Mouse (Mus musculus) testis, adult 2 months (tissue): ENCODE measurements at regions not wholly inside any gene's neighbourhood (a gene's known extent, or its start where the extent isn't known, plus 50 kb on each side); places are given as distances from the start of the nearest gene placed in this dataset.

ENCODE experiments used
- CTCF ChIP-seq: fragments of 200-500 bp; IDR thresholded peaks from 2 replicates; pipeline ENCODE4 v1.5.1; 2012; ENCODE audit warnings: low read depth, mild to moderate bottlenecking, inconsistent platforms, low read length, moderate library complexity; ENCODE audit not compliant: control insufficient read depth, insufficient read depth, insufficient replicate concordance
- POLR2A ChIP-seq: fragments of 200-500 bp; IDR thresholded peaks from 2 replicates; pipeline ENCODE4 v1.6.1; 2012; ENCODE audit warnings: low read depth, mild to moderate bottlenecking, inconsistent platforms, low read length, moderate library complexity; ENCODE audit not compliant: control insufficient read depth

DNA sequence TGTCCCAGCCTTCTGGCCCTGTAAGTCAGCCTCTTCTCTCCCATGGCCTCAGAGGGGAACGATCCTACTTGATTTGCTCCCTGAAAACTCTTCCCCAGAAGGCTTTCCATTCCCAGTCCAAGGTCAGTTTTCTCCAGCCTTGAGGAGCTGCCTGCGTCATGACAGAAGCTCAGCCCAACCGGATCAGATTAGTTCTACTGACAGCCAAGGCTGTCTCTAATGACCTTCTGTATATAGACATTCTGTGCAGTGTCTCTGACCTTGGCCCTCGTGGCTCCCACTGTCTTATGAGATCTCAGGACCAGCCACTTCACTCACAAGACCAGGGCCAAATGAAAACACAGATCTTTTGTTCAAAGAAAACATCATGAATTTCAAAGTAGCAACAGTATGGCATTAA lies 166.6 kb upstream of the Cited2 start:
- TF ChIP-seq POLR2A: no peak
- no peak for TF ChIP-seq CTCF
